Mouse (Mus musculus): ENCODE data around the gene Sptbn2. TPM values are rescaled to one million over a fixed set of nuclear protein-coding genes. Genes with fewer than 3 reads are reported as not detected.

Sptbn2 gene
- total and polyA plus RNA-seq, 3 experiments, result 0.20 to 0.27 (median 0.23) TPM

- H3K27ac ChIP-seq, result peak overlapping the region; percentile 84
- peaks cover 31% of the 10 kb centered on the region for H3K36me3 ChIP-seq (ENCODE audit: control insufficient read depth, insufficient read depth, low read length)
- no peak for DNase-seq
- under 1% methylated on average over 16 of the region's 16 CpGs for WGBS
- intact Hi-C loops (cut with DNase I), result loop anchor here (5.0 kb wide), 1 partner anchor 36 kb away; the partner anchor contains the start of gene Rbm4b
- TF ChIP-seq EP300 (IDR thresholded peaks at IDR 0.05; ENCODE audit: insufficient read depth, low read depth, low read length), result no peak
- TF ChIP-seq CTCF (IDR thresholded peaks at IDR 0.05), result no peak
- no peak; the same call in 1 of the 2 replicates for TF ChIP-seq POLR2A (IDR thresholded peaks at IDR 0.05; ENCODE audit: insufficient read depth, low read depth, low read length)
- H3K79me2 ChIP-seq (replicated peaks; ENCODE audit: control insufficient read depth, insufficient read depth, low read length), result peaks cover 8% of the 10 kb centered on the region
- H3K27me3 ChIP-seq (ENCODE audit: control insufficient read depth, insufficient read depth, low read length), result no peaks in the 10 kb centered on the region
- peak overlapping the region; percentile 97 for H3K4me3 ChIP-seq
- H3K4me1 ChIP-seq (ENCODE audit: control insufficient read depth, insufficient read depth, low read length), result peaks cover 4% of the 10 kb centered on the region
- H3K9ac ChIP-seq (ENCODE audit: low read depth, low read length), result peak overlapping the region; percentile 60
These were observed 82.4 kb downstream of the Sptbn2 start for GRCm38 (mm10) chr19:4793281-4793830.

GRCm38 (mm10) chr19:4793831-4794422, 83.0 kb downstream of the Sptbn2 start, which contains the start of gene Rbm4:
Rbm4 (minus strand) TSS chr19:4793901.
- Histone ChIP-seq H3K27me3 (ENCODE audit: control insufficient read depth, insufficient read depth, low read length) (no peaks in the 10 kb centered on the region), H3K4me1 (ENCODE audit: control insufficient read depth, insufficient read depth, low read length) (peaks cover 4% of the 10 kb centered on the region), H3K27ac (peak within 1 kb of the TSS; percentile 84), H3K9ac (ENCODE audit: low read depth, low read length) (peak within 1 kb of the TSS; percentile 60), H3K79me2 (replicated peaks; ENCODE audit: control insufficient read depth, insufficient read depth, low read length) (peaks cover 8% of the 10 kb centered on the region), H3K36me3 (ENCODE audit: control insufficient read depth, insufficient read depth, low read length) (peaks cover 27% of the 10 kb centered on the region), H3K4me3 (peak within 1 kb of the TSS; percentile 97)
- under 1% methylated on average over 31 of the region's 31 CpGs for WGBS
- TF ChIP-seq EP300 (IDR thresholded peaks at IDR 0.05; ENCODE audit: insufficient read depth, low read depth, low read length) (no peak), POLR2A (IDR thresholded peaks at IDR 0.05; ENCODE audit: insufficient read depth, low read depth, low read length) (peak; percentile 86; the same call in 1 of the 2 replicates)
- intact Hi-C loops (cut with DNase I), result loop anchor here (2.0 to 5.0 kb wide), 2 partner anchors 15 to 37 kb away; partner anchors contain the start of gene Rbm4b
- DNase-seq, result peak; percentile 93 to 98

GRCm38 (mm10) chr19:4795929-4796328, 85.0 kb downstream of the Sptbn2 start:
- no peak overlapping the region for H3K4me3 ChIP-seq
- peaks cover 12% of the 10 kb centered on the region for H3K36me3 ChIP-seq (ENCODE audit: control insufficient read depth, insufficient read depth, low read length)
- intact Hi-C loops (cut with DNase I), result loop anchor here (2.0 kb wide), 1 partner anchor 13 kb away; no protein-coding TSS in a partner anchor
- H3K4me1 ChIP-seq (ENCODE audit: control insufficient read depth, insufficient read depth, low read length), result peaks cover 1% of the 10 kb centered on the region
- H3K27ac ChIP-seq, result no peak overlapping the region
- H3K79me2 ChIP-seq (replicated peaks; ENCODE audit: control insufficient read depth, insufficient read depth, low read length), result peaks cover 5% of the 10 kb centered on the region
- 84% methylated on average over 1 of the region's 1 CpGs for WGBS
- TF ChIP-seq POLR2A (IDR thresholded peaks at IDR 0.05; ENCODE audit: insufficient read depth, low read depth, low read length), result no peak
- no peak for TF ChIP-seq CTCF (IDR thresholded peaks at IDR 0.05)
- TF ChIP-seq EP300 (IDR thresholded peaks at IDR 0.05; ENCODE audit: insufficient read depth, low read depth, low read length), result no peak
- H3K9ac ChIP-seq (ENCODE audit: low read depth, low read length), result no peak overlapping the region
- DNase-seq, result no peak
- H3K27me3 ChIP-seq (ENCODE audit: control insufficient read depth, insufficient read depth, low read length), result no peaks in the 10 kb centered on the region

GRCm38 (mm10) chr19:4797846-4798245, 86.9 kb downstream of the Sptbn2 start:
- Histone ChIP-seq H3K4me1 (ENCODE audit: control insufficient read depth, insufficient read depth, low read length) (no peaks in the 10 kb centered on the region; the same call in 1 of the 2 replicates), H3K79me2 (replicated peaks; ENCODE audit: control insufficient read depth, insufficient read depth, low read length) (peaks cover 15% of the 10 kb centered on the region), H3K4me3 (no peak overlapping the region), H3K9ac (ENCODE audit: low read depth, low read length) (no peak overlapping the region), H3K36me3 (ENCODE audit: control insufficient read depth, insufficient read depth, low read length) (no peaks in the 10 kb centered on the region; the same call in 1 of the 2 replicates), H3K27me3 (ENCODE audit: control insufficient read depth, insufficient read depth, low read length) (no peaks in the 10 kb centered on the region), H3K27ac (no peak overlapping the region)
- TF ChIP-seq CTCF (IDR thresholded peaks at IDR 0.05) (no peak), EP300 (IDR thresholded peaks at IDR 0.05; ENCODE audit: insufficient read depth, low read depth, low read length) (no peak), POLR2A (IDR thresholded peaks at IDR 0.05; ENCODE audit: insufficient read depth, low read depth, low read length) (no peak)
- no peak for DNase-seq
- intact Hi-C loops (cut with DNase I), result no loop called here
- WGBS, result 97% methylated on average over 2 of the region's 2 CpGs

GRCm38 (mm10) chr19:4799083-4799482, 88.1 kb downstream of the Sptbn2 start:
- peaks cover 1% of the 10 kb centered on the region for H3K36me3 ChIP-seq (ENCODE audit: control insufficient read depth, insufficient read depth, low read length)
- no peak overlapping the region for H3K9ac ChIP-seq (ENCODE audit: low read depth, low read length)
- intact Hi-C loops (cut with DNase I), result no loop called here
- H3K4me3 ChIP-seq, result no peak overlapping the region
- DNase-seq, result no peak
- peaks cover 24% of the 10 kb centered on the region for H3K79me2 ChIP-seq (replicated peaks; ENCODE audit: control insufficient read depth, insufficient read depth, low read length)
- H3K27ac ChIP-seq, result no peak overlapping the region
- peaks cover 3% of the 10 kb centered on the region for H3K4me1 ChIP-seq (ENCODE audit: control insufficient read depth, insufficient read depth, low read length)
- H3K27me3 ChIP-seq (ENCODE audit: control insufficient read depth, insufficient read depth, low read length), result no peaks in the 10 kb centered on the region
- TF ChIP-seq EP300 (IDR thresholded peaks at IDR 0.05; ENCODE audit: insufficient read depth, low read depth, low read length) (no peak), CTCF (IDR thresholded peaks at IDR 0.05) (no peak), POLR2A (IDR thresholded peaks at IDR 0.05; ENCODE audit: insufficient read depth, low read depth, low read length) (no peak)
- WGBS, result 92% methylated on average over 5 of the region's 5 CpGs

Other genes starting within 250 kb of the Sptbn2 start
- gene Syt12, start 233.7 kb upstream of the Sptbn2 start, total RNA-seq (2021), result 10 to 100 TPM in 1 of 2 experiments, 1 to 10 TPM in 1; 6.9 to 13.2 TPM
- 1.8 and 3.2 TPM in 2 replicates for gene Syt12, start 233.7 kb upstream of the Sptbn2 start, polyA plus RNA-seq (2012; rRNA removed)
- gene 2010003K11Rik, start 212.6 kb upstream of the Sptbn2 start, total RNA-seq (2021), result not detected
- 0.29 and 0.70 TPM in 2 replicates for gene 2010003K11Rik, start 212.6 kb upstream of the Sptbn2 start, polyA plus RNA-seq (2012; rRNA removed)
- 10 to 100 TPM; 44.8 to 52.5 TPM for gene Pcx, start 200.7 kb upstream of the Sptbn2 start, total RNA-seq (2021)
- 25.1 and 39.0 TPM in 2 replicates for gene Pcx, start 200.7 kb upstream of the Sptbn2 start, polyA plus RNA-seq (2012; rRNA removed)
- gene Lrfn4, start 95.5 kb upstream of the Sptbn2 start, total RNA-seq (2021), result 1 to 10 TPM; 7.7 to 9.4 TPM
- gene Lrfn4, start 95.5 kb upstream of the Sptbn2 start, polyA plus RNA-seq (2012; rRNA removed), result 12.4 and 15.3 TPM in 2 replicates
- 1 to 10 TPM; 7.1 to 8.7 TPM for gene Rce1, start 85.5 kb upstream of the Sptbn2 start, total RNA-seq (2021)
- 35.7 and 37.3 TPM in 2 replicates for gene Rce1, start 85.5 kb upstream of the Sptbn2 start, polyA plus RNA-seq (2012; rRNA removed)
- gene Gm960, start 12.5 kb upstream of the Sptbn2 start, total RNA-seq (2021), result not detected
- gene Gm960, start 12.5 kb upstream of the Sptbn2 start, polyA plus RNA-seq (2012; rRNA removed), result not detected in 2 replicates
- gene Rbm4b, start 45.3 kb downstream of the Sptbn2 start, total RNA-seq (2021), result 1 to 10 TPM; 6.3 to 6.5 TPM
- 5.1 and 6.9 TPM in 2 replicates for gene Rbm4b, start 45.3 kb downstream of the Sptbn2 start, polyA plus RNA-seq (2012; rRNA removed)
- gene Rbm4, start 82.7 kb downstream of the Sptbn2 start, total RNA-seq (2021), result 10 to 100 TPM; 39.4 to 46.3 TPM
- 39.2 and 63.1 TPM in 2 replicates for gene Rbm4, start 82.7 kb downstream of the Sptbn2 start, polyA plus RNA-seq (2012; rRNA removed)
- gene Gm21992, start 100.4 kb downstream of the Sptbn2 start, total RNA-seq (2021), result 10 to 100 TPM in 1 of 2 experiments, 1 to 10 TPM in 1; 8.0 to 16.9 TPM
- gene Gm21992, start 100.4 kb downstream of the Sptbn2 start, polyA plus RNA-seq (2012; rRNA removed), result 9.3 and 18.4 TPM in 2 replicates
- gene Rbm14, start 100.5 kb downstream of the Sptbn2 start, total RNA-seq (2021), result 10 to 100 TPM; 19.5 to 25.4 TPM
- gene Rbm14, start 100.5 kb downstream of the Sptbn2 start, polyA plus RNA-seq (2012; rRNA removed), result 16.2 and 17.2 TPM in 2 replicates
- gene Ccs, start 128.2 kb downstream of the Sptbn2 start, total RNA-seq (2021), result 10 to 100 TPM; 23.1 to 28.5 TPM
- gene Ccs, start 128.2 kb downstream of the Sptbn2 start, polyA plus RNA-seq (2012; rRNA removed), result 26.3 and 27.3 TPM in 2 replicates
- gene Ccdc87, start 128.2 kb downstream of the Sptbn2 start, total RNA-seq (2021), result not detected
- 0.16 TPM in 1 of 2 replicates, not detected in the other for gene Ccdc87, start 128.2 kb downstream of the Sptbn2 start, polyA plus RNA-seq (2012; rRNA removed)
- gene Ctsf, start 144.0 kb downstream of the Sptbn2 start, total RNA-seq (2021), result 10 to 100 TPM; 66.6 to 80.6 TPM
- 80.8 and 80.9 TPM in 2 replicates for gene Ctsf, start 144.0 kb downstream of the Sptbn2 start, polyA plus RNA-seq (2012; rRNA removed)
- under 1 TPM; 0.39 TPM for gene Actn3, start 166.7 kb downstream of the Sptbn2 start, total RNA-seq (2021)
- 0.57 and 0.76 TPM in 2 replicates for gene Actn3, start 166.7 kb downstream of the Sptbn2 start, polyA plus RNA-seq (2012; rRNA removed)
- gene Zdhhc24, start 167.5 kb downstream of the Sptbn2 start, total RNA-seq (2021), result 1 to 10 TPM; 2.3 to 3.0 TPM
- gene Zdhhc24, start 167.5 kb downstream of the Sptbn2 start, polyA plus RNA-seq (2012; rRNA removed), result 7.8 and 7.9 TPM in 2 replicates
- 1 to 10 TPM; 3.5 to 4.5 TPM for gene Bbs1, start 195.5 kb downstream of the Sptbn2 start, total RNA-seq (2021)
- gene Bbs1, start 195.5 kb downstream of the Sptbn2 start, polyA plus RNA-seq (2012; rRNA removed), result 2.3 and 3.9 TPM in 2 replicates
- 10 to 100 TPM; 12.7 to 16.3 TPM for gene Dpp3, start 217.1 kb downstream of the Sptbn2 start, total RNA-seq (2021)
- gene Dpp3, start 217.1 kb downstream of the Sptbn2 start, polyA plus RNA-seq (2012; rRNA removed), result 36.1 and 41.0 TPM in 2 replicates
- gene Peli3, start 232.0 kb downstream of the Sptbn2 start, total RNA-seq (2021), result 1 to 10 TPM; 2.4 to 2.5 TPM
- gene Peli3, start 232.0 kb downstream of the Sptbn2 start, polyA plus RNA-seq (2012; rRNA removed), result 1.9 and 2.5 TPM in 2 replicates